Mouse (Mus musculus): ENCODE data around the gene Slco4a1.
A peak's percentile ranks its signal among the peaks of the same experiment; 100 is the strongest.

The Slco4a1 gene

GRCm38 (mm10) chr2:180455723-180456698 is at the start of gene Slco4a1:
Gene Slco4a1 (plus strand): TSS chr2:180456245.
- peak; percentile 95 for DNase-seq (ENCODE audit: extremely low spot score)

- DNase-seq (ENCODE audit: extremely low spot score), result no peak
These were observed 47.6 kb upstream of the Slco4a1 start for GRCm38 (mm10) chr2:180408410-180408809.

GRCm38 (mm10) chr2:180410432-180410831 is 45.6 kb upstream of the Slco4a1 start:
- no peak for DNase-seq (ENCODE audit: extremely low spot score)

GRCm38 (mm10) chr2:180411013-180411412 is 45.0 kb upstream of the Slco4a1 start:
- peak; percentile 44 for DNase-seq (ENCODE audit: extremely low spot score)

GRCm38 (mm10) chr2:180415627-180416026 is 40.4 kb upstream of the Slco4a1 start:
- no peak for DNase-seq (ENCODE audit: extremely low spot score)

GRCm38 (mm10) chr2:180417731-180418130 is 38.3 kb upstream of the Slco4a1 start:
- peak; percentile 37 for DNase-seq (ENCODE audit: extremely low spot score)

GRCm38 (mm10) chr2:180420641-180421040 is 35.4 kb upstream of the Slco4a1 start:
- DNase-seq (ENCODE audit: extremely low spot score), result no peak

GRCm38 (mm10) chr2:180425115-180425514 is 30.9 kb upstream of the Slco4a1 start:
- no peak for DNase-seq (ENCODE audit: extremely low spot score)

GRCm38 (mm10) chr2:180427073-180427472 is 29.0 kb upstream of the Slco4a1 start:
- no peak for DNase-seq (ENCODE audit: extremely low spot score)

- peak; percentile 15 for DNase-seq (ENCODE audit: extremely low spot score)
These were observed 27.7 kb upstream of the Slco4a1 start for GRCm38 (mm10) chr2:180428331-180428730.

- DNase-seq (ENCODE audit: extremely low spot score), result no peak
These were observed 25.4 kb upstream of the Slco4a1 start for GRCm38 (mm10) chr2:180430648-180431047.

- DNase-seq (ENCODE audit: extremely low spot score), result peak; percentile 86
These were observed 23.9 kb upstream of the Slco4a1 start for GRCm38 (mm10) chr2:180432042-180432668.

- DNase-seq (ENCODE audit: extremely low spot score), result no peak
These were observed 23.3 kb upstream of the Slco4a1 start for GRCm38 (mm10) chr2:180432751-180433150.

GRCm38 (mm10) chr2:180433350-180433749 is 22.7 kb upstream of the Slco4a1 start:
- DNase-seq (ENCODE audit: extremely low spot score), result no peak

GRCm38 (mm10) chr2:180435341-180435926 is 20.6 kb upstream of the Slco4a1 start:
- DNase-seq (ENCODE audit: extremely low spot score), result no peak

- DNase-seq (ENCODE audit: extremely low spot score), result no peak
These were observed 18.7 kb upstream of the Slco4a1 start for GRCm38 (mm10) chr2:180437149-180437864.

- DNase-seq (ENCODE audit: extremely low spot score), result no peak
These were observed 16.3 kb upstream of the Slco4a1 start for GRCm38 (mm10) chr2:180439791-180440190.

GRCm38 (mm10) chr2:180440596-180441332 is 15.3 kb upstream of the Slco4a1 start:
- DNase-seq (ENCODE audit: extremely low spot score), result no peak

- DNase-seq (ENCODE audit: extremely low spot score), result no peak
These were observed 14.0 kb upstream of the Slco4a1 start for GRCm38 (mm10) chr2:180442061-180442460.

- no peak for DNase-seq (ENCODE audit: extremely low spot score)
These were observed 12.2 kb upstream of the Slco4a1 start for GRCm38 (mm10) chr2:180443861-180444260.
